Mouse (Mus musculus) CD4-positive helper T cell, adult 2 months (primary cell): Measurements from ENCODE around the gene 4933434E20Rik.

Experiments
- DNase-seq: peaks from one replicate; pipeline ENCODE4 v3.0.0-alpha.2; 2012; ENCODE audit warnings: low read depth, missing footprints, low spot score

4933434E20Rik gene

GRCm38 (mm10) chr3:90080498-90080863 lies 29.0 kb downstream of the 4933434E20Rik start:
- no peak for DNase-seq

GRCm38 (mm10) chr3:90081365-90082240 lies 30.2 kb downstream of the 4933434E20Rik start:
- DNase-seq: peak; percentile 67

GRCm38 (mm10) chr3:90083034-90083433 lies 31.6 kb downstream of the 4933434E20Rik start:
- DNase-seq: peak; percentile 38

GRCm38 (mm10) chr3:90083698-90084324 lies 32.4 kb downstream of the 4933434E20Rik start:
- no peak for DNase-seq

- DNase-seq: no peak
Measured at GRCm38 (mm10) chr3:90084790-90085189, 33.4 kb downstream of the 4933434E20Rik start.

- no peak for DNase-seq
Measured at GRCm38 (mm10) chr3:90085281-90085680, 33.8 kb downstream of the 4933434E20Rik start.

GRCm38 (mm10) chr3:90086068-90086467 lies 34.6 kb downstream of the 4933434E20Rik start:
- DNase-seq: peak; percentile 40

- no peak for DNase-seq
Measured at GRCm38 (mm10) chr3:90088617-90089016, 37.2 kb downstream of the 4933434E20Rik start.

GRCm38 (mm10) chr3:90090892-90091291 lies 39.5 kb downstream of the 4933434E20Rik start:
- no peak for DNase-seq

GRCm38 (mm10) chr3:90094453-90094852 lies 43.0 kb downstream of the 4933434E20Rik start:
- DNase-seq: no peak

GRCm38 (mm10) chr3:90097928-90098327 lies 46.5 kb downstream of the 4933434E20Rik start:
- DNase-seq: no peak

- no peak for DNase-seq
Measured at GRCm38 (mm10) chr3:90101010-90101409, 49.6 kb downstream of the 4933434E20Rik start.

- peak; percentile 35 for DNase-seq
Measured at GRCm38 (mm10) chr3:90101673-90102072, 50.2 kb downstream of the 4933434E20Rik start.

GRCm38 (mm10) chr3:90102239-90102638 lies 50.8 kb downstream of the 4933434E20Rik start:
- DNase-seq: no peak

- DNase-seq: no peak
Measured at GRCm38 (mm10) chr3:90103176-90103575, 51.7 kb downstream of the 4933434E20Rik start.

- no peak for DNase-seq
Measured at GRCm38 (mm10) chr3:90103938-90104337, 52.5 kb downstream of the 4933434E20Rik start, which contains the start of gene Nup210l. TSS of gene Nup210l (plus strand) at chr3:90104132.

- DNase-seq: no peak
Measured at GRCm38 (mm10) chr3:90111706-90112105, 60.3 kb downstream of the 4933434E20Rik start.

- DNase-seq: no peak
Measured at GRCm38 (mm10) chr3:90114342-90114741, 62.9 kb downstream of the 4933434E20Rik start.

GRCm38 (mm10) chr3:90115526-90115925 lies 64.1 kb downstream of the 4933434E20Rik start:
- no peak for DNase-seq
